Mouse (Mus musculus) liver, embryonic 15.5 days (tissue): ENCODE measurements around the gene Psmd2. TPM values are rescaled to one million over a fixed set of nuclear protein-coding genes. Genes with fewer than 3 reads are reported as not detected.

ENCODE experiments used
- ATAC-seq: fragments of 200-750 bp; cut with Nextera tagmentation; 2 replicates; pipeline ENCODE4 v1.8.0; 2017; ENCODE audit warnings: moderate number of reproducible peaks, mild to moderate bottlenecking, moderate library complexity; ENCODE audit not compliant: insufficient read depth
- H3K27ac ChIP-seq: fragments of 300-500 bp; sonication (generic); replicated peaks from 2 replicates; pipeline ENCODE4 v1.5.1; 2015; ENCODE audit warnings: mild to moderate bottlenecking, inconsistent platforms
- H3K27me3 ChIP-seq: fragments of 300-500 bp; sonication (generic); 2 replicates; pipeline ENCODE4 v1.6.1; 2015; ENCODE audit warnings: mild to moderate bottlenecking, inconsistent platforms
- H3K36me3 ChIP-seq: fragments of 300-500 bp; sonication (generic); replicated peaks from 2 replicates; pipeline ENCODE4 v1.6.1; 2015; ENCODE audit warnings: moderate library complexity, mild to moderate bottlenecking, inconsistent platforms
- H3K4me1 ChIP-seq: fragments of 300-500 bp; sonication (generic); replicated peaks from 2 replicates; pipeline ENCODE4 v1.6.1; 2015; ENCODE audit warnings: inconsistent platforms
- H3K4me2 ChIP-seq: fragments of 300-500 bp; sonication (generic); 2 replicates; pipeline ENCODE4 v1.6.1; 2015; ENCODE audit warnings: moderate library complexity, mild to moderate bottlenecking, inconsistent platforms
- H3K4me3 ChIP-seq: fragments of 300-500 bp; sonication (generic); replicated peaks from 2 replicates; pipeline ENCODE4 v1.5.1; 2015; ENCODE audit warnings: mild to moderate bottlenecking, inconsistent platforms
- H3K9ac ChIP-seq: fragments of 300-500 bp; sonication (generic); 2 replicates; pipeline ENCODE4 v1.6.1; 2015; ENCODE audit warnings: moderate library complexity, mild to moderate bottlenecking, inconsistent platforms
- H3K9me3 ChIP-seq: fragments of 300-500 bp; sonication (generic); replicated peaks from 2 replicates; pipeline ENCODE4 v1.6.1; 2016; ENCODE audit warnings: inconsistent platforms
- WGBS: fragments of 180-500 bp; shearing (Covaris S2); methylation state at CpG from one replicate; pipeline ENCODE4 v1.1.7; 2015; ENCODE audit warnings: mixed read lengths; ENCODE audit not compliant: insufficient replicate concordance; 5-methylcytosine and 5-hydroxymethylcytosine counted together
- polyA plus RNA-seq: library from polyadenylated mRNA; unstranded; fragments of >200 nt; fragmentation: Nextera tagmentation; extraction: Ambion mirVana; gene quantifications from 2 replicates; pipeline ENCODE4 v1.2.1, GENCODE M21; 2015

The Psmd2 gene
- polyA plus RNA-seq, 1 experiment from 2014 or later = 164 TPM

DNA sequence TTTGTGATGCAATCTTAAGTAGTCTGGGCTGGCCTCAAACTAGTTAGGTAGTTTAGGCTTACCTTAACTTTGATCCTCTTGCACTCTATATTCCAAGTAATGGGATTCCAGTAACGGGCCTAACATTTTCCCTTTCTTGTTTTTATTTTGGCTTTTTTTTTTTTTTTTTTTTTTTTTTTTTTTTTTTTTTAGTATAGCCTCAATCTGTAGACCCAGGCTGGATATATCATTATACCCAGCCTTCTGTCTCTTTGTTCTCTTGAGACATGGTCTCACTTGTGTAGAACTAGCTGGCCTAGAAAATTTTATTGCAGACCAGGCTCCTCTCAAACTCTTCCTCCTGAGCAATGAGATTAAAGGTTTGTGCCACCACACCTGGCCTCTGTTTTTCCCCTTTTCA is 40.2 kb downstream of the Psmd2 start:
- Histone ChIP-seq H3K4me3 (no peak overlapping the region), H3K9me3 (no peaks in the 10 kb centered on the region), H3K9ac (no peak overlapping the region), H3K36me3 (peaks cover 62% of the 10 kb centered on the region), H3K4me2 (no peak overlapping the region), H3K27ac (0 out of 2 replicates have a peak overlapping the region, but pooled peaks have one; percentile 29), H3K27me3 (peaks cover 35% of the 10 kb centered on the region), H3K4me1 (peaks cover 57% of the 10 kb centered on the region)
- WGBS = 75% methylated on average over 1 of the region's 1 CpGs
- ATAC-seq = no peak

GRCm38 (mm10) chr16:20692241-20692965 is 41.0 kb downstream of the Psmd2 start:
- peaks cover 57% of the 10 kb centered on the region for H3K4me1 ChIP-seq
- H3K9ac ChIP-seq = no peak overlapping the region
- H3K27me3 ChIP-seq = peaks cover 43% of the 10 kb centered on the region
- ATAC-seq = no peak
- H3K4me3 ChIP-seq = peak overlapping the region; percentile 65
- H3K9me3 ChIP-seq = no peaks in the 10 kb centered on the region
- WGBS = 60% methylated on average over 16 of the region's 16 CpGs
- H3K36me3 ChIP-seq = peaks cover 54% of the 10 kb centered on the region
- H3K27ac ChIP-seq = peak overlapping the region; percentile 29; the same call in 1 of the 2 replicates
- peak overlapping the region; percentile 97 for H3K4me2 ChIP-seq

DNA sequence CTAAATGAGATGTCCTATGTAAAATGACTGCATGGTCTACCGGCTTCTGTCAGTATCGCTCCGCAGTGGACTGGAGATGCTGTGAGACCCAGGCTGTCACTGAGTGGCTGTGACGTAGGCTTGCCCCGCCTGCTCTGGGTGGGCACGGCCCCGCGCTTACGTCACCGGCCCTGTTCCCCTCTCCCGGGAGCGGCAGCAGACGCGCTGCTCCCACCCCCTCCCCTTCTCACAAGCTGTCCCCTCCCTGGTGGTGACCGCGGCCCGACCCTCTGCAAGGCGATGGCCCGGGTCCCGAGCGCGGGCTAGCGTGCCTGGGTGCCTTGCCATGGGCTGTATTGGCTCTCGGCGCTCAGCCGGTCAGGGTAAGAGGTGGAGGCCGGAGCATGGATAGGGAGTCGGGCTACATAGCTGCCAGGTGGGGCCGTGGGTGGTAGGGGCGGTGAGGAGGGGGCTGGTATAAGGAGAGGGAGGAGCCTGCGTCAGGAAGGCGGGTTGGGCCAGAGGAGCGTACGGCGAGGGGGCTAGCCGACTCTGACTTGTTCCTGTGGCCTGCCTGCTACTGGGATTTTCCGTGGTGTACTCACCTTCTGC is 41.8 kb downstream of the Psmd2 start, which contains the start of gene Fam131a:
Fam131a (plus strand) TSS at position 131 of the 591 bp plus-strand sequence.
- WGBS = 2% methylated on average over 36 of the region's 37 CpGs

GRCm38 (mm10) chr16:20694781-20695180 is 43.3 kb downstream of the Psmd2 start:
- Histone ChIP-seq H3K36me3 (peaks cover 30% of the 10 kb centered on the region), H3K4me3 (no peak overlapping the region), H3K9ac (no peak overlapping the region), H3K4me1 (peaks cover 47% of the 10 kb centered on the region), H3K9me3 (no peaks in the 10 kb centered on the region), H3K27me3 (peaks cover 61% of the 10 kb centered on the region), H3K4me2 (no peak overlapping the region), H3K27ac (no peak overlapping the region)
- WGBS = 67% methylated on average over 8 of the region's 8 CpGs
- no peak for ATAC-seq

More for the DNA sequence above, 41.8 kb downstream of the Psmd2 start, which contains the start of gene Fam131a:
- Histone ChIP-seq H3K9me3 (no peaks in the 10 kb centered on the region), H3K9ac (peak within 1 kb of the TSS; percentile 72), H3K27ac (peak within 1 kb of the TSS; percentile 54), H3K4me3 (peak within 1 kb of the TSS; percentile 65), H3K4me1 (peaks cover 57% of the 10 kb centered on the region), H3K4me2 (peak within 1 kb of the TSS; percentile 97), H3K27me3 (peaks cover 51% of the 10 kb centered on the region), H3K36me3 (peaks cover 46% of the 10 kb centered on the region)
- ATAC-seq = peak; percentile 88

- no peak for ATAC-seq
- peaks cover 20% of the 10 kb centered on the region for H3K36me3 ChIP-seq
- H3K4me3 ChIP-seq = peak overlapping the region; percentile 31
- peak overlapping the region; percentile 58 for H3K4me2 ChIP-seq
- no peak overlapping the region for H3K27ac ChIP-seq
- H3K27me3 ChIP-seq = peaks cover 61% of the 10 kb centered on the region
- 5% methylated on average over 46 of the region's 46 CpGs for WGBS
- peaks cover 43% of the 10 kb centered on the region for H3K4me1 ChIP-seq
- no peaks in the 10 kb centered on the region for H3K9me3 ChIP-seq
- H3K9ac ChIP-seq = no peak overlapping the region
These were observed 44.3 kb downstream of the Psmd2 start for GRCm38 (mm10) chr16:20695622-20696323.

DNA sequence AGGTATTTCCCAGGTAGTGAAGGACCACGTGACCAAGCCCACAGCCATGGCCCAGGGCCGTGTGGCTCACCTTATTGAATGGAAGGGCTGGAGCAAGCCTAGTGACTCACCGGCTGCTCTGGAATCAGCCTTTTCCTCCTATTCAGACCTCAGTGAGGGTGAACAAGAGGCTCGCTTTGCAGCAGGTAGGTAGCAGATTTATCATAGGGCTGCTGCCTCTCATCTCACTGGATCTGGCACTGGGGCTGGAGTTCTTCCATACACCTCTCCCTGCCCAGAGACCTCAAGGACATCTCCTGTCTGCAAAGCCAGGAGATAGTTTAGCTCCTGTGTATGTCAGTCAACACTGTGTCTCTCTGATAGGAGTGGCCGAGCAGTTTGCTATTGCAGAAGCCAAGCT is 47.8 kb downstream of the Psmd2 start:
- peaks cover 56% of the 10 kb centered on the region for H3K27me3 ChIP-seq
- H3K4me2 ChIP-seq = no peak overlapping the region
- WGBS = 57% methylated on average over 5 of the region's 5 CpGs
- no peaks in the 10 kb centered on the region for H3K9me3 ChIP-seq
- H3K4me3 ChIP-seq = no peak overlapping the region
- ATAC-seq = no peak
- H3K9ac ChIP-seq = no peak overlapping the region
- H3K27ac ChIP-seq = no peak overlapping the region
- peaks cover 5% of the 10 kb centered on the region; the same call in 1 of the 2 replicates for H3K36me3 ChIP-seq
- peaks cover 44% of the 10 kb centered on the region for H3K4me1 ChIP-seq

- H3K27me3 ChIP-seq = peaks cover 48% of the 10 kb centered on the region
- no peak overlapping the region for H3K27ac ChIP-seq
- no peak for ATAC-seq
- H3K9me3 ChIP-seq = no peaks in the 10 kb centered on the region
- H3K4me1 ChIP-seq = peaks cover 52% of the 10 kb centered on the region
- no peak overlapping the region for H3K4me2 ChIP-seq
- peaks cover 5% of the 10 kb centered on the region; the same call in 1 of the 2 replicates for H3K36me3 ChIP-seq
- H3K4me3 ChIP-seq = no peak overlapping the region
- WGBS = 69% methylated on average over 5 of the region's 5 CpGs
- H3K9ac ChIP-seq = no peak overlapping the region
These were observed 48.6 kb downstream of the Psmd2 start for GRCm38 (mm10) chr16:20700036-20700435.

DNA sequence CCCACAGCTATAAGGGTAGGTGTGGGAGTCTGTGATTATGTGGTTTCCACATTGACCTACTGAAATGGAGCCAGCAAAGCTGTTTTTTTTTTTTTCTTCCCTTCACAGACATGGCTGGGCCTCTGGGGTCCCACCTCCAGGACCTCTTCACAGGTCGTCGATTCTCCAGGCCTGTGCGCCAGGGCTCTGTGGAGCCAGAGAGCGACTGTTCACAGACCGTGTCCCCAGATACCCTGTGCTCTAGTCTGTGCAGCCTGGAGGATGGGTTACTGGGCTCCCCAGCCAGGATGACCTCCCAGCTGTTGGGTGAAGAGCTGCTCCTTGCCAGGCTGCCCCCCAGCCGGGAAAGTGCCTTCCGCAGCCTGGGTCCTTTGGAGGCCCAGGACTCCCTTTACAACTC is 49.9 kb downstream of the Psmd2 start:
- H3K27me3 ChIP-seq = peaks cover 35% of the 10 kb centered on the region
- ATAC-seq = no peak
- no peak overlapping the region for H3K9ac ChIP-seq
- H3K36me3 ChIP-seq = peaks cover 9% of the 10 kb centered on the region; the same call in 1 of the 2 replicates
- H3K4me1 ChIP-seq = peaks cover 52% of the 10 kb centered on the region
- 66% methylated on average over 7 of the region's 7 CpGs for WGBS
- H3K9me3 ChIP-seq = no peaks in the 10 kb centered on the region
- H3K4me3 ChIP-seq = no peak overlapping the region
- H3K27ac ChIP-seq = no peak overlapping the region
- H3K4me2 ChIP-seq = no peak overlapping the region

DNA sequence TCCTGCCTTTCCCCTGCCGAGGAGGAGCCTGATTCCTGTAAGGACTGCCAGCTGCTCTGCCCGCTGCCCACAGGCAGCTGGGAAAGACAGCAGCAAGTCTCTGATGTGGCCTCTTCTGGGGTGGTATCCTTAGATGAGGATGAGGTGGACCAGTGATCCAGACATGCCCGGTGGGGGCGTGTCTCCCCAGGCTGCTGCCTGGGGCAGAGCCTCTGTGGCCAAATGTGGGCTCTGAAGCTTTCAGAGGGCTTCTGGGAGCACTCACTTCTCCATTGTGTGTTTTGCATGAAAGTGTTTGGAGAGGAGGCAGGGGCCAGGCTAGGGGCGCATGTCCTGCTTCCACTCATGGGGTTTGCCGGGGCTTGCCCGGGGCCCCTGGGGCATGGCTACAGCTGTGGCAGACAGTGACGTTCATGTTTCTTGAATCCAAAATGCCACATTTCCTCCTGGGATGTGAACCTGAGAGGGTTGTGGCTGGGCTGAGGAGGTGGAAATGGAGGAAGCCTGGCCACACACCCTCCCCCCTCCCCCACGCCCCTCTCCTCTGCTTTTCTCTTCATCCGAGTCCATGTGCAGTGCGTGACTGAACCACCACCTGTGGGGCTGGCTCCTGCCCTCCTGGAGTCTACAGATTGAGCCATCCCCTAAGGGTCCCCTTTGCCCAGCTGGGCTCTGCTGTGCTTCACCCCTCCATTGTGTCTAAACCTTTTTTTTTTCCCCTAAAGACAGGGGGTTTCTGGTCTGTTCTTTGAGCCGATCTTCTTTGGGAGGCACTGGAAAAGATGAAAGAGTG is 50.5 kb downstream of the Psmd2 start:
- Histone ChIP-seq H3K36me3 (peaks cover 15% of the 10 kb centered on the region; the same call in 1 of the 2 replicates), H3K9ac (peak overlapping the region; percentile 54), H3K27me3 (peaks cover 29% of the 10 kb centered on the region), H3K4me2 (peak overlapping the region; percentile 65), H3K4me1 (peaks cover 57% of the 10 kb centered on the region), H3K27ac (peak overlapping the region; percentile 91), H3K4me3 (peak overlapping the region; percentile 21), H3K9me3 (no peaks in the 10 kb centered on the region)
- no peak for ATAC-seq
- WGBS = 32% methylated on average over 12 of the region's 12 CpGs

DNA sequence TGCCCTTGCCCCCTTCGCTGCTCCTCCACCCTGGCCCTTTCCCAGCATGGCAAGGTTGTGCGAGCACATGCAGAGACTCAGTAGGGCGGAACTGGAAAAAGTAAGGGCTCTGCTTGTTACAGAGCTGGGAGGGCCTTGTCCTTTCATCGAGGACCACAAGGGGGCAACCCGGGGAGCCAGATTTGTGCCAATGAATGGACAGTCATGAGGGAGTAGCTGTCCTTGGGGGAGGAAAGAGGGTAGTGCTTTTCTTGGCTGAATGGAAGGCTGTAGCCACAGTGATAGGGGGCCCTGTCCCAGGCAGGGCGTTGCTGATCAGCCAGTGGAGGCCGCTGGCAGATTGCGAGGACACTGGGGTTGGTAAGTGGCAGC is 51.1 kb downstream of the Psmd2 start:
- H3K9me3 ChIP-seq = no peaks in the 10 kb centered on the region
- H3K36me3 ChIP-seq = peaks cover 20% of the 10 kb centered on the region
- peak overlapping the region; percentile 54 for H3K9ac ChIP-seq
- H3K4me2 ChIP-seq = peak overlapping the region; percentile 65
- ATAC-seq = peak; percentile 80
- peak overlapping the region; percentile 21 for H3K4me3 ChIP-seq
- WGBS = 3% methylated on average over 8 of the region's 8 CpGs
- H3K4me1 ChIP-seq = peaks cover 63% of the 10 kb centered on the region
- H3K27ac ChIP-seq = peak overlapping the region; percentile 91
- H3K27me3 ChIP-seq = peaks cover 24% of the 10 kb centered on the region
